Mouse (Mus musculus): Measurements from ENCODE around the gene Ivd. TPM values are rescaled to one million over a fixed set of nuclear protein-coding genes. Genes with fewer than 3 reads are reported as not detected.
A peak's percentile ranks its signal among the peaks of the same experiment; 100 is the strongest.

Ivd gene
- polyA plus RNA-seq, 1 experiment from 2014 or later, result 90.9 TPM

GRCm38 (mm10) chr2:118899981-118900825 is 38.4 kb downstream of the Ivd start, which contains the start of gene Bahd1:
Bahd1 (plus strand) TSS chr2:118900377.
- no peak for ATAC-seq (ENCODE audit: insufficient number of reproducible peaks, insufficient read depth, low FRiP score, low TSS enrichment, low read depth)
- Histone ChIP-seq H3K4me1 (replicated peaks) (peaks cover 51% of the 10 kb centered on the region), H3K36me3 (no peaks in the 10 kb centered on the region), H3K9me3 (no peaks in the 10 kb centered on the region), H3K9ac (replicated peaks) (peak within 1 kb of the TSS; percentile 80), H3K27ac (no peak within 1 kb of the TSS), H3K4me2 (peak within 1 kb of the TSS; percentile 99), H3K4me3 (replicated peaks) (peak within 1 kb of the TSS; percentile 93), H3K27me3 (peaks cover 81% of the 10 kb centered on the region)
- under 1% methylated on average over 32 of the region's 32 CpGs for WGBS

DNA sequence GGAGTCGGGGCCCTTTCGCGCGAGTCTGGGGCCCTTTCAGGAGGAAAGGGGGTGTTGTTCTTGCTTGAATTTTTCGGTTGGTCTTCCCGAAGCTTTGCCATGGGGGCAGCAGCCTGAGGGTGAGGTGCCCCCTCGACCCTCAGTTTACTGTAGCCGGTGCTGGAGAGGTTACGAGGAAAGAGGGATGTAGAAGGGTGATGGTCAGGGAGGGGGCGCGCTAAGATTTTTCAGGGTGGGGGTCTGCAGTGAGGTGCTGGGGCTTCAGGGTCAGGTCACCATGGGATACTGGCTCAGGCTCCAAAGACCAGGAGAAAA is 39.0 kb downstream of the Ivd start:
- no peak; the same call in 1 of the 2 replicates for ATAC-seq (ENCODE audit: insufficient number of reproducible peaks, insufficient read depth, low FRiP score, low TSS enrichment, low read depth)
- H3K9ac ChIP-seq (replicated peaks), result peak overlapping the region; percentile 42
- peaks cover 75% of the 10 kb centered on the region for H3K27me3 ChIP-seq
- H3K4me3 ChIP-seq (replicated peaks), result peak overlapping the region; percentile 93
- no peak overlapping the region for H3K27ac ChIP-seq
- H3K4me2 ChIP-seq, result peak overlapping the region; percentile 99
- no peaks in the 10 kb centered on the region for H3K36me3 ChIP-seq
- 0% methylated on average over 11 of the region's 11 CpGs for WGBS
- no peaks in the 10 kb centered on the region for H3K9me3 ChIP-seq
- peaks cover 54% of the 10 kb centered on the region for H3K4me1 ChIP-seq (replicated peaks)

GRCm38 (mm10) chr2:118901175-118902031 is 39.6 kb downstream of the Ivd start:
- Histone ChIP-seq H3K4me2 (peak overlapping the region; percentile 99), H3K4me3 (replicated peaks) (peak overlapping the region; percentile 93), H3K4me1 (replicated peaks) (peaks cover 50% of the 10 kb centered on the region), H3K27ac (0 out of 2 replicates have a peak overlapping the region, but pooled peaks have one; percentile 50), H3K36me3 (no peaks in the 10 kb centered on the region), H3K9me3 (no peaks in the 10 kb centered on the region), H3K9ac (replicated peaks) (peak overlapping the region; percentile 80), H3K27me3 (peaks cover 69% of the 10 kb centered on the region)
- under 1% methylated on average over 64 of the region's 120 CpGs for WGBS
- peak; percentile 85 for ATAC-seq (ENCODE audit: insufficient number of reproducible peaks, insufficient read depth, low FRiP score, low TSS enrichment, low read depth)

DNA sequence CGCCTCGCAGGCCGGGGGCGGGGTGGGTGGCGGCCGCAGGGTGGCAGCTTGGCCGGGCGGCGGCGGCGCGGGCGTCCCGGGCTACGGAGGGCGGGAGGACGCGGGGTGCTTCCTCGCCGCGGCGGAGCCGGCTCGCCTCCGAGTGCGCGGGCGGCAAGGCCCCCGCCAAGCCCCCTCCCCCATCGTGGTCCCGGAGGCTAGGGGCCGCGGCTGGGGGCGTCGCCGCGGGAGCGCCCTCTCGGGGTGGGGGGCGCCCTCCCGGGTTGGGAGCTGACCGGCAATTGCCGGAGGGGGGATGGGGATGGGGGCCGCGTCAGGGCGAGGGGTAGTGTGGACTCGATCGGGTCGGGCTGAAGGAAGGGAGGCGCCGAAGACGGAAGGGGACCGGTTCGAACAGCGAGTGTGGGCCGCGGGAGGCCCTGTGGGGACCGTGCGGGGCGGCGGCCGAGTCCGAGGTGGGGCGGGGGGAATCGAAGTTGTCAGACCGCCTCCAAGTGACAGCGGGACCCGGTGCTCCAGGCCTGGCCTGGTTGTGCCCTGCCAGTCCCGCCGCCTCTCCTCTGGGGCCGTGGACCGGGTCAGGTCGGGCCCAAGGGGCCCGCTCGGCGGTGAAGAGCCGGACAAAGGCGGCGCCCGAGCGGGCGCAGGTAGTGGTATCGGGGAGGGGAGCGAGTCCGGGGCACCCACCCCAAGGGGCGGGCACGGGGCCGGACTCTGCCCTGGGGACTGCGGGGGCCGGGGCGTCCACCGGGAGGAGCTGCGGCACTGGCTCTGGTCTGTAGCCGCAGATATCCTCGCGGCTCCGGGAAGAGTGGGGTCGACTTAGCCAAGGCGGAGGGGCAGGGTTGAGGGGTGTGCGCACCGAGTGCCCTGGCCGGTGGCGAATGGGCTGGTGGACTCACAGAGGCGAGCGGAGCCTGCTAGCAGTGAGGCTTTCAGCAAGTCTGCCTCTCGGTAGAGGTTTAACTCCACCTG is 40.6 kb downstream of the Ivd start:
- H3K4me2 ChIP-seq, result peak overlapping the region; percentile 99
- peak overlapping the region; percentile 93 for H3K4me3 ChIP-seq (replicated peaks)
- H3K27me3 ChIP-seq, result peaks cover 60% of the 10 kb centered on the region
- H3K36me3 ChIP-seq, result no peaks in the 10 kb centered on the region
- H3K9ac ChIP-seq (replicated peaks), result peak overlapping the region; percentile 80
- peak; percentile 15; the same call in 1 of the 2 replicates for ATAC-seq (ENCODE audit: insufficient number of reproducible peaks, insufficient read depth, low FRiP score, low TSS enrichment, low read depth)
- no peaks in the 10 kb centered on the region for H3K9me3 ChIP-seq
- H3K27ac ChIP-seq, result 0 out of 2 replicates have a peak overlapping the region, but pooled peaks have one; percentile 50
- peaks cover 40% of the 10 kb centered on the region for H3K4me1 ChIP-seq (replicated peaks)
- under 1% methylated on average over 89 of the region's 106 CpGs for WGBS

DNA sequence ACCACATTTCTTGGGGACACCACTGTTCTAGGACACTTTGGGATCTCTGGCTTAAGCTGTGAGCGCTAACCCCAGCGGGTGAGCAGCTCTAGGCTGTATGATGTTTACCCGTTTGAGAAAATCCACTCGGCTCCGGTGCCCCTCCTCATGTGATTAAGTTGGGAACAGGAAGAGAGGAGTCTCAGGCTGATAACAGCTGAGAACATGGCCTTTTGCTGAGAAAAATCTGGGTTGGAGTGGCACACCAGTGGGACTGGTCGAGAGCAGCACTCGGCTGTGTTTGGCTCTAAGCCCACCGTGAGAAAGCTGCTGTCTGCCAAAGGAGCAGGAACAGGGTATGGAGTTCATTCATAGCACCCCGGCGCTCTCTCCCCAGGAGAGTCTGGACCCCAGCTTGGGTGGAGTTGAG is 41.6 kb downstream of the Ivd start:
- H3K27me3 ChIP-seq, result peaks cover 50% of the 10 kb centered on the region
- ATAC-seq (ENCODE audit: insufficient number of reproducible peaks, insufficient read depth, low FRiP score, low TSS enrichment, low read depth), result no peak
- H3K9ac ChIP-seq (replicated peaks), result peak overlapping the region; percentile 80; the same call in 1 of the 2 replicates
- H3K4me3 ChIP-seq (replicated peaks), result peak overlapping the region; percentile 93
- H3K9me3 ChIP-seq, result no peaks in the 10 kb centered on the region
- WGBS, result 20% methylated on average over 10 of the region's 10 CpGs
- H3K4me1 ChIP-seq (replicated peaks), result peaks cover 30% of the 10 kb centered on the region
- peak overlapping the region; percentile 99 for H3K4me2 ChIP-seq
- no peaks in the 10 kb centered on the region for H3K36me3 ChIP-seq
- no peak overlapping the region for H3K27ac ChIP-seq

- peaks cover 25% of the 10 kb centered on the region; the same call in 1 of the 2 replicates for H3K4me1 ChIP-seq (replicated peaks)
- H3K27ac ChIP-seq, result no peak overlapping the region
- no peak for ATAC-seq (ENCODE audit: insufficient number of reproducible peaks, insufficient read depth, low FRiP score, low TSS enrichment, low read depth)
- no peak overlapping the region for H3K4me3 ChIP-seq (replicated peaks)
- WGBS, result 73% methylated on average over 7 of the region's 7 CpGs
- no peak overlapping the region for H3K9ac ChIP-seq (replicated peaks)
- H3K9me3 ChIP-seq, result no peaks in the 10 kb centered on the region
- H3K4me2 ChIP-seq, result no peak overlapping the region
- H3K36me3 ChIP-seq, result no peaks in the 10 kb centered on the region
- H3K27me3 ChIP-seq, result peaks cover 28% of the 10 kb centered on the region
These were observed 43.8 kb downstream of the Ivd start for GRCm38 (mm10) chr2:118905433-118906117.

DNA sequence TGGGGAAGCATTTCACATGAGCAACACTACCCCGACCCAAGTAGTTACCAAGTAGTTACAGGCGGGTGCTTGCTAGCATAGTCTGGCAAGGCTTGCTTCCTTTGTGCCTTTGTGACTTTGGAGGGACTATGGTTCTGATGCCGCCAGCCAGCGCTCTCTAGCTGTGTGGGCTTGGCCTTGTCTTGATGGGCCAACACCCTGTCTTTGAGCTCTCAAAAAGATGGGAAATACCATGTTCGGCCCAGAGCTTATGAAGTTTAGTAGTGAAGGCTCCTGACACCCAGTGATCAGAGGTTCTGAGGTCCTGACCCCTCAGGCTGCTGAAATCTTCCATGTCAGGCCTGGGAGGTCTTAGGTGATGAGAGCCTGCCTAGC is 44.4 kb downstream of the Ivd start:
- 81% methylated on average over 5 of the region's 5 CpGs for WGBS
- Histone ChIP-seq H3K27ac (no peak overlapping the region), H3K36me3 (no peaks in the 10 kb centered on the region), H3K4me3 (replicated peaks) (no peak overlapping the region), H3K27me3 (peaks cover 25% of the 10 kb centered on the region), H3K4me2 (no peak overlapping the region), H3K4me1 (replicated peaks) (peaks cover 22% of the 10 kb centered on the region; the same call in 1 of the 2 replicates), H3K9me3 (no peaks in the 10 kb centered on the region), H3K9ac (replicated peaks) (no peak overlapping the region)
- no peak for ATAC-seq (ENCODE audit: insufficient number of reproducible peaks, insufficient read depth, low FRiP score, low TSS enrichment, low read depth)

GRCm38 (mm10) chr2:118907781-118908180 is 46.0 kb downstream of the Ivd start:
- Histone ChIP-seq H3K4me1 (replicated peaks) (peaks cover 19% of the 10 kb centered on the region), H3K36me3 (no peaks in the 10 kb centered on the region), H3K27me3 (peaks cover 22% of the 10 kb centered on the region), H3K4me2 (no peak overlapping the region), H3K9ac (replicated peaks) (no peak overlapping the region), H3K9me3 (no peaks in the 10 kb centered on the region), H3K27ac (no peak overlapping the region), H3K4me3 (replicated peaks) (no peak overlapping the region)
- WGBS, result 91% methylated on average over 3 of the region's 3 CpGs
- no peak for ATAC-seq (ENCODE audit: insufficient number of reproducible peaks, insufficient read depth, low FRiP score, low TSS enrichment, low read depth)

DNA sequence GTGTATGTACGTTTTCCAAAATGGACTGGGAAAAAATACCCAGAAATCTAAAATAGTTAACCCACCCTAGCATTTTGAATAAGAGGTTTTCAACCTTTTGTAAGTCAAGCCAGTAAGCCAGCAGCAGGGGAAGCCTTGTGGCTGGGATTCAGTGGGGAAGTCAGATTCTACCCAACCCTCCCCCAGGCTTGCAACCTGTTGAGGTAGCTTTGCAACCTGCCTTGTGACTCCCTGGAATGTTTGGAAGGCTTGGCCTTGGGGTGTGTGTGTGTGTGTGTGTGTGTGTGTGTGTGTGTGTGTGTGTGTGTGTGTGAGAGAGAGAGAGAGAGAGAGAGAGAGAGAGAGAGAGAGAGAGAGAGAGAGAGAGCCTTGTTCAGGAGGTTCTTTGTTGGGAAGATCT is 47.4 kb downstream of the Ivd start:
- Histone ChIP-seq H3K4me2 (no peak overlapping the region), H3K36me3 (no peaks in the 10 kb centered on the region), H3K9ac (replicated peaks) (no peak overlapping the region), H3K4me1 (replicated peaks) (peaks cover 25% of the 10 kb centered on the region), H3K27me3 (peaks cover 9% of the 10 kb centered on the region), H3K9me3 (no peaks in the 10 kb centered on the region), H3K27ac (no peak overlapping the region), H3K4me3 (replicated peaks) (no peak overlapping the region)
- ATAC-seq (ENCODE audit: insufficient number of reproducible peaks, insufficient read depth, low FRiP score, low TSS enrichment, low read depth), result no peak
- 75% methylated on average over 1 of the region's 1 CpGs for WGBS
